Mouse (Mus musculus) hindbrain, embryonic 16.5 days (tissue): ENCODE results near the gene Krtap10-10. TPM values are rescaled to one million over a fixed set of nuclear protein-coding genes. Genes with fewer than 3 reads are reported as not detected.

Experiments used
- ATAC-seq: fragments of 200-750 bp; cut with Nextera tagmentation; 2 replicates; pipeline ENCODE4 v1.8.0; 2017; ENCODE audit warnings: moderate TSS enrichment, moderate library complexity
- H3K27ac ChIP-seq: fragments of 300-500 bp; sonication (generic); 2 replicates; pipeline ENCODE4 v1.5.1; 2014; ENCODE audit warnings: low read depth, mild to moderate bottlenecking, control low read depth, low read length, moderate library complexity
- H3K27me3 ChIP-seq: fragments of 300-500 bp; sonication (generic); replicated peaks from 2 replicates; pipeline ENCODE4 v1.6.1; 2014; ENCODE audit warnings: low read length; ENCODE audit not compliant: control insufficient read depth, insufficient read depth
- H3K36me3 ChIP-seq: fragments of 300-500 bp; sonication (generic); 2 replicates; pipeline ENCODE4 v1.6.1; 2014; ENCODE audit warnings: mild to moderate bottlenecking, low read length, moderate library complexity, mixed read lengths; ENCODE audit not compliant: control insufficient read depth, insufficient read depth
- H3K4me1 ChIP-seq: fragments of 300-500 bp; sonication (generic); 2 replicates; pipeline ENCODE4 v1.6.1; 2014; ENCODE audit warnings: low read depth, low read length; ENCODE audit not compliant: control insufficient read depth, insufficient read depth
- H3K4me2 ChIP-seq: fragments of 300-500 bp; sonication (generic); 2 replicates; pipeline ENCODE4 v1.6.1; 2014; ENCODE audit warnings: mild to moderate bottlenecking, low read length, control low read depth, moderate library complexity
- H3K4me3 ChIP-seq: fragments of 300-500 bp; sonication (generic); 2 replicates; pipeline ENCODE4 v1.5.1; 2014; ENCODE audit warnings: mild to moderate bottlenecking, low read length, control low read depth, moderate library complexity
- H3K9ac ChIP-seq: fragments of 300-500 bp; sonication (generic); 2 replicates; pipeline ENCODE4 v1.6.1; 2014; ENCODE audit warnings: low read depth, mild to moderate bottlenecking, control low read depth, low read length, moderate library complexity
- H3K9me3 ChIP-seq: fragments of 300-500 bp; sonication (generic); 2 replicates; pipeline ENCODE4 v1.6.1; 2014; ENCODE audit warnings: mild to moderate bottlenecking, low read length, moderate library complexity; ENCODE audit not compliant: control insufficient read depth
- WGBS: fragments of 180-500 bp; shearing (Covaris S2); extraction: QIAGEN DNeasy Blood & Tissue Kit; methylation state at CpG from one replicate; pipeline ENCODE4 v1.1.7; 2014; 5-methylcytosine and 5-hydroxymethylcytosine counted together
- polyA plus RNA-seq: library from polyadenylated mRNA; unstranded; fragments of >200 nt; fragmentation: Nextera tagmentation; extraction: Ambion mirVana; gene quantifications from 2 replicates; pipeline ENCODE4 v1.2.1, GENCODE M21; 2015

Gene Krtap10-10
- polyA plus RNA-seq, 1 experiment from 2014 or later: not detected

- no peak for ATAC-seq
- no peaks in the 10 kb centered on the region; the same call in 1 of the 2 replicates for H3K27me3 ChIP-seq
- no peak within 1 kb of the TSS for H3K9ac ChIP-seq
- no peak within 1 kb of the TSS for H3K4me3 ChIP-seq
- 49% methylated on average over 4 of the region's 4 CpGs for WGBS
- no peak within 1 kb of the TSS for H3K27ac ChIP-seq
- H3K4me2 ChIP-seq: no peak within 1 kb of the TSS
- no peaks in the 10 kb centered on the region for H3K9me3 ChIP-seq
- no peaks in the 10 kb centered on the region for H3K4me1 ChIP-seq
- H3K36me3 ChIP-seq: no peaks in the 10 kb centered on the region
Measured at GRCm38 (mm10) chr10:77814382-77814781, 21.4 kb upstream of the Krtap10-10 start, which contains the start of gene Gm2696. Gene Gm2696 (plus strand): TSS chr10:77814682.

DNA sequence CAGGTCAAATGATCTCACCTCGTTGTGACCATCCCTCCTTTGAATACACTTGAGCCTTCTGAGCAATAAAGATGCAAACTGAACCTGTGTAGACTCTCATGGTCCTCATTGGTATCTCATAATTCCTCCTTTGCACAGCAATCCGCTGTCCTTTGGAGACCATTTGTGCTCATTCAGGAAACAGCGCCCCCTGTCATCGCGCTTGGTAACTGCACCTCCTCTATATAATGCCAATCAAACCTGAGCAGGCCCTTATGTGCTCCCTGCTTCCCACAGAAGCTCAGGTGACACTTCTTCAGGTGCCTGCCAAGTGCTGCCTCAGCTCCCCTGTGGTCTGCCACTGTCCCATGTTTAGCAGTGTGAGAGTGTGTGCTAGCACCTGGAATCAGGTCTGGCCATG, 20.2 kb upstream of the Krtap10-10 start:
- no peak for ATAC-seq
- no peaks in the 10 kb centered on the region for H3K9me3 ChIP-seq
- no peak overlapping the region for H3K27ac ChIP-seq
- no peaks in the 10 kb centered on the region; the same call in 1 of the 2 replicates for H3K27me3 ChIP-seq
- H3K36me3 ChIP-seq: no peaks in the 10 kb centered on the region
- WGBS: 26% methylated on average over 5 of the region's 5 CpGs
- H3K4me1 ChIP-seq: no peaks in the 10 kb centered on the region
- no peak overlapping the region for H3K4me2 ChIP-seq
- H3K9ac ChIP-seq: no peak overlapping the region
- H3K4me3 ChIP-seq: no peak overlapping the region

DNA sequence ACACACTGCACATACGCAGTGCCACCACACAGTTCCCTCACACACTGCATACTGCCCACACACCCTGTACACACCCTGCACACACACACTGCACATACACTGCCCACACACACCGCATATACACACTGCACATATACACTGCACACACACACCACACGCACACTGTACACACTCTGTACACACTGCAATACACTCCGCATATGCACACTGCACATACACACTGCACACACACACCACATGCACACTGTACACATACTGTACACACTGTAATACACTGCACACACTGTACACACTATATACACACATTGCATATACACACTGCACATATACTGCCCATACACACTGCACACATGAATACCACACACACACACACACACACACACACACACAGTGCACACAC, 17.2 kb upstream of the Krtap10-10 start:
- peak; percentile 45; the same call in 1 of the 2 replicates for ATAC-seq

GRCm38 (mm10) chr10:77819203-77819602, 16.5 kb upstream of the Krtap10-10 start:
- H3K27ac ChIP-seq: no peak overlapping the region
- H3K27me3 ChIP-seq: no peaks in the 10 kb centered on the region
- H3K4me1 ChIP-seq: no peaks in the 10 kb centered on the region
- no peak overlapping the region for H3K4me3 ChIP-seq
- no peaks in the 10 kb centered on the region; the same call in 1 of the 2 replicates for H3K9me3 ChIP-seq
- ATAC-seq: no peak
- H3K36me3 ChIP-seq: no peaks in the 10 kb centered on the region
- WGBS: 36% methylated on average over 4 of the region's 4 CpGs
- no peak overlapping the region for H3K4me2 ChIP-seq
- H3K9ac ChIP-seq: no peak overlapping the region

More for the DNA sequence above, 17.2 kb upstream of the Krtap10-10 start:
- H3K4me3 ChIP-seq: no peak overlapping the region
- WGBS: 92% methylated on average over 4 of the region's 4 CpGs
- H3K4me1 ChIP-seq: no peaks in the 10 kb centered on the region
- no peaks in the 10 kb centered on the region for H3K36me3 ChIP-seq
- no peak overlapping the region for H3K4me2 ChIP-seq
- no peak overlapping the region for H3K27ac ChIP-seq
- H3K9me3 ChIP-seq: no peaks in the 10 kb centered on the region
- no peaks in the 10 kb centered on the region for H3K27me3 ChIP-seq
- H3K9ac ChIP-seq: no peak overlapping the region

- no peaks in the 10 kb centered on the region for H3K4me1 ChIP-seq
Measured at GRCm38 (mm10) chr10:77826951-77827350, 8.8 kb upstream of the Krtap10-10 start, which contains the start of gene Krtap10-4. Gene Krtap10-4 (minus strand): TSS chr10:77827095.

DNA sequence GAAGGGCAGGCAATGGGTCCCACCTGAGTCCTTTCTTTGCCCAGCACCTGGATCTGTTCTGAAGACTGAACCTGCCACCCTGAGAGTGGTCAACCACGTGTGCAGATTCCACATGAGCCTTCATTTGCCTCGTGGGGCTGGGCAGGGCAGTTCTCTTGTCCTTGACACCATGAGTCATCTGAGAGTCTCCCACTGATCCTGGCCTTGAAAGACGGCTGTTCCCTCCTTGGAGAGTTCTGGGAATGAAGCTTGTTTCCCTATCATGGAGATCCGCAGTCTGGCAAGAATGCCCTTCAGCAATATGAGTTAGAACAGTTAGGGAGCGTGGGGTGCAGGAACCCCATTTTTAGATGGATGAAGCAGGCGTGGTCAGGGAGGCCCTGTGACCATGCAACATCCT, 3.3 kb downstream of the Krtap10-10 start:
- H3K9me3 ChIP-seq: peaks cover 7% of the 10 kb centered on the region
- H3K4me3 ChIP-seq: no peak overlapping the region
- no peak overlapping the region for H3K4me2 ChIP-seq
- WGBS: 84% methylated on average over 6 of the region's 6 CpGs
- ATAC-seq: no peak
- H3K27ac ChIP-seq: no peak overlapping the region
- H3K4me1 ChIP-seq: no peaks in the 10 kb centered on the region
- H3K9ac ChIP-seq: no peak overlapping the region
- no peaks in the 10 kb centered on the region for H3K27me3 ChIP-seq
- no peaks in the 10 kb centered on the region; the same call in 1 of the 2 replicates for H3K36me3 ChIP-seq

More at GRCm38 (mm10) chr10:77826951-77827350, 8.8 kb upstream of the Krtap10-10 start, which contains the start of gene Krtap10-4:
- no peaks in the 10 kb centered on the region for H3K36me3 ChIP-seq
- no peak within 1 kb of the TSS for H3K9ac ChIP-seq
- no peak within 1 kb of the TSS for H3K4me3 ChIP-seq
- no peaks in the 10 kb centered on the region; the same call in 1 of the 2 replicates for H3K9me3 ChIP-seq
- no peak for ATAC-seq
- no peaks in the 10 kb centered on the region for H3K27me3 ChIP-seq
- H3K4me2 ChIP-seq: no peak within 1 kb of the TSS
- WGBS: 59% methylated on average over 6 of the region's 6 CpGs
- no peak within 1 kb of the TSS for H3K27ac ChIP-seq

GRCm38 (mm10) chr10:77846503-77846902, 10.8 kb downstream of the Krtap10-10 start, which contains the start of gene Gm36176:
Gene Gm36176 (plus strand): TSS chr10:77846803.
- no peak within 1 kb of the TSS for H3K4me2 ChIP-seq
- H3K27me3 ChIP-seq: no peaks in the 10 kb centered on the region
- no peaks in the 10 kb centered on the region; the same call in 1 of the 2 replicates for H3K36me3 ChIP-seq
- H3K9ac ChIP-seq: no peak within 1 kb of the TSS
- no peak within 1 kb of the TSS for H3K4me3 ChIP-seq
- H3K9me3 ChIP-seq: peaks cover 14% of the 10 kb centered on the region
- H3K4me1 ChIP-seq: no peaks in the 10 kb centered on the region
- no peak for ATAC-seq
- H3K27ac ChIP-seq: no peak within 1 kb of the TSS
- 78% methylated on average over 2 of the region's 3 CpGs for WGBS

GRCm38 (mm10) chr10:77846961-77847360, 11.2 kb downstream of the Krtap10-10 start:
- Histone ChIP-seq H3K4me1 (no peaks in the 10 kb centered on the region), H3K27ac (no peak overlapping the region), H3K36me3 (no peaks in the 10 kb centered on the region; the same call in 1 of the 2 replicates), H3K27me3 (no peaks in the 10 kb centered on the region), H3K4me3 (no peak overlapping the region), H3K9ac (no peak overlapping the region), H3K9me3 (peaks cover 14% of the 10 kb centered on the region), H3K4me2 (no peak overlapping the region)
- no peak for ATAC-seq
- WGBS: 23% methylated on average over 2 of the region's 2 CpGs

DNA sequence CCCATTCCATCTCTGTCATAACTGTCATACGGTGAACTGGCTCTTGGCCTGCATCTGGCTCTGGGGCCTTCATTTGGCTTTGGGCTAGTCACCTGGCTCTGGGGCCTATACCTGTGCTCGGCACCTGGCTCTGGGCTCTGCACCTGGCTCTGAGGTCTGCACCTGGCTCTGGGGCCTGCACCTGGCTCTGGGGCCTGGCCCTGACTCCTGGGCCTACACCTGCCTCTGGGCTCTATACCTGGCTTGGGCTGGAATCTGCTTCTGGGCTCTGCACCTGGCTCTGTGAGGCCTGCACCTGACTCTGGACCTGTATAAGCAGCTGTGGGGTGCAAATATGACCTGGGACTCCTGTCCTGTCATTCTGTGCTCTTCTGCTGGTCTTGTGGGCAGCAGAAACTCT, 11.8 kb downstream of the Krtap10-10 start:
- H3K27ac ChIP-seq: no peak overlapping the region

More for the DNA sequence above, 11.8 kb downstream of the Krtap10-10 start:
- ATAC-seq: no peak
- Histone ChIP-seq H3K4me2 (no peak overlapping the region), H3K9me3 (peaks cover 14% of the 10 kb centered on the region), H3K4me1 (no peaks in the 10 kb centered on the region), H3K27me3 (no peaks in the 10 kb centered on the region), H3K9ac (no peak overlapping the region), H3K36me3 (no peaks in the 10 kb centered on the region; the same call in 1 of the 2 replicates), H3K4me3 (no peak overlapping the region)
- 85% methylated on average over 2 of the region's 2 CpGs for WGBS
